Mouse (Mus musculus) MEL-GATA-1-ER (cell line): Measurements from ENCODE around the gene Arhgef17.

Experiments used
- DNase-seq: peaks from one replicate; pipeline ENCODE4 v3.0.0-alpha.2; 2012; ENCODE audit warnings: low read depth; ENCODE audit errors: extremely low read depth

Arhgef17 gene

GRCm38 (mm10) chr7:100917751-100918150, 14.2 kb downstream of the Arhgef17 start:
- no peak for DNase-seq

- DNase-seq: no peak
These were observed 15.4 kb downstream of the Arhgef17 start for GRCm38 (mm10) chr7:100916526-100916925.

GRCm38 (mm10) chr7:100915204-100915603, 16.7 kb downstream of the Arhgef17 start:
- DNase-seq: no peak

GRCm38 (mm10) chr7:100911791-100912190, 20.1 kb downstream of the Arhgef17 start:
- no peak for DNase-seq

- no peak for DNase-seq
These were observed 20.6 kb downstream of the Arhgef17 start for GRCm38 (mm10) chr7:100911246-100911770.

- no peak for DNase-seq
These were observed 23.3 kb downstream of the Arhgef17 start for GRCm38 (mm10) chr7:100908567-100908966.

- DNase-seq: no peak
These were observed 23.8 kb downstream of the Arhgef17 start for GRCm38 (mm10) chr7:100908061-100908460.

GRCm38 (mm10) chr7:100907231-100907630, 24.7 kb downstream of the Arhgef17 start:
- DNase-seq: peak; percentile 30

GRCm38 (mm10) chr7:100906029-100906789, 25.7 kb downstream of the Arhgef17 start:
- no peak for DNase-seq

GRCm38 (mm10) chr7:100905037-100905436, 26.9 kb downstream of the Arhgef17 start:
- no peak for DNase-seq

GRCm38 (mm10) chr7:100904612-100905011, 27.3 kb downstream of the Arhgef17 start:
- no peak for DNase-seq

- no peak for DNase-seq
These were observed 29.3 kb downstream of the Arhgef17 start for GRCm38 (mm10) chr7:100902451-100903137.

- DNase-seq: no peak
These were observed 34.1 kb downstream of the Arhgef17 start for GRCm38 (mm10) chr7:100897828-100898227.

- no peak for DNase-seq
These were observed 37.1 kb downstream of the Arhgef17 start for GRCm38 (mm10) chr7:100894833-100895226.

- no peak for DNase-seq
These were observed 37.7 kb downstream of the Arhgef17 start for GRCm38 (mm10) chr7:100894057-100894832.

- no peak for DNase-seq
These were observed 38.5 kb downstream of the Arhgef17 start for GRCm38 (mm10) chr7:100893249-100894056.

- DNase-seq: peak; percentile 27
These were observed 45.4 kb downstream of the Arhgef17 start for GRCm38 (mm10) chr7:100886535-100886934.

- DNase-seq: no peak
These were observed 47.4 kb downstream of the Arhgef17 start for GRCm38 (mm10) chr7:100884460-100884859.

GRCm38 (mm10) chr7:100881950-100882349, 50.0 kb downstream of the Arhgef17 start:
- DNase-seq: no peak

GRCm38 (mm10) chr7:100881531-100881930, 50.4 kb downstream of the Arhgef17 start:
- DNase-seq: no peak

GRCm38 (mm10) chr7:100879595-100879994, 52.3 kb downstream of the Arhgef17 start:
- DNase-seq: no peak
